Mouse (Mus musculus) splenic B cell, adult 2 months (primary cell): Measurements from ENCODE around the gene Fxyd5.
A peak's percentile ranks its signal among the peaks of the same experiment; 100 is the strongest.

Source experiments
- DNase-seq: peaks from one replicate; pipeline ENCODE4 v3.0.0-alpha.2; 2011; ENCODE audit warnings: low read depth, low spot score
- H3K27me3 ChIP-seq: 2 replicates; pipeline ENCODE4 v1.6.1; 2012; ENCODE audit warnings: mild to moderate bottlenecking, low read length, moderate library complexity, mixed read lengths; ENCODE audit not compliant: control insufficient read depth, poor library complexity, insufficient read depth, severe bottlenecking
- H3K36me3 ChIP-seq: 2 replicates; pipeline ENCODE4 v1.6.1; 2012; ENCODE audit warnings: mild to moderate bottlenecking, low read length, moderate library complexity, mixed read lengths; ENCODE audit not compliant: control insufficient read depth, poor library complexity, insufficient read depth, severe bottlenecking

The Fxyd5 gene

DNA sequence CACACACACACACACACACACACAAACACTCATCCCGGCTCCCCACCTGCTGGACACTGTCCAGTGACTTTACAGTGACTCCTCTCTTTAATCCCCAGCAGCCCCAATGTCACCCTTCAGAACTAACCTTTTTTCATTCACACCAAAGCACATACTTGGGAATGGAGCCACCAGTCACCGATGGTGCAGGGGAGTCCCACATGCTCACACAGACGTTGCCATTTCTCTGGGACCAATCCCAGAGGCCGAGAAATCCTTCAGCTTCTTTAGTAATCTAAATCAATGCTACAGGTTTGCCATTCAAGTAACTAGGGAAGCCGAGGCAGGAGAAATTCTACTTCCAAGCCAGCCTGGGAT is 32.4 kb upstream of the Fxyd5 start:
- H3K27me3 ChIP-seq = no peaks in the 10 kb centered on the region
- H3K36me3 ChIP-seq = no peaks in the 10 kb centered on the region
- no peak for DNase-seq

DNA sequence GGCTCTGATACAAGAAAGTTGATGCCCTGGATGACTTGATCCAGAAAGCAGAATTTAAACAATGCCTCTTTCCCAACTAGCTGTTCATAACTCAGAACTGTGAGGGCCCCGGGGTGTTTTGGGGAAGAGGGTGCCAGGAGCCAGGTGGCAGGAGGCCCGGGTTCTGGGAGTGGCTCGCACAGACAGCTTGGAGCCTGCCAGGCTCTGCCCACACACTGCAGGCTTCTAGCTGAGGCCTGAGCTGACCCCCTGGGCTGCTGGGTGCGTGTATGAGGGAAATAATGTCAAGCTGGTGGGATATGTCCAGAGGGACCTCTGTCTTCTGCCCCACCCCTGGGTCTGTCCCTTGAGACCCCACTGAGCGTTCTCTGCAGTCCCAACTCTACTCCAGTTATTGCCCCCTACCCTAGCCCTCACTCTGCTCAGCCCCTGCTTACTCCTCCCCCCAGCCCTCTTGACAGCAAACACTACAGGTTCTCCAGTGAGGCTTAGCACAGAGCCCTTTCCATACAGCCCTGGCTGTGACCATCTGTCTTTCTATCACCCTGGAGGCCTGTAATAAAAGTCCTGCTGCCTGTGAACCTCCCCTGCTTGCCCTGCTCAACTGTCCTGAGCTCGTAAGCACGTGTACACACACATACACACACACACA is 31.9 kb upstream of the Fxyd5 start:
- H3K27me3 ChIP-seq = no peaks in the 10 kb centered on the region
- H3K36me3 ChIP-seq = no peaks in the 10 kb centered on the region
- no peak for DNase-seq

DNA sequence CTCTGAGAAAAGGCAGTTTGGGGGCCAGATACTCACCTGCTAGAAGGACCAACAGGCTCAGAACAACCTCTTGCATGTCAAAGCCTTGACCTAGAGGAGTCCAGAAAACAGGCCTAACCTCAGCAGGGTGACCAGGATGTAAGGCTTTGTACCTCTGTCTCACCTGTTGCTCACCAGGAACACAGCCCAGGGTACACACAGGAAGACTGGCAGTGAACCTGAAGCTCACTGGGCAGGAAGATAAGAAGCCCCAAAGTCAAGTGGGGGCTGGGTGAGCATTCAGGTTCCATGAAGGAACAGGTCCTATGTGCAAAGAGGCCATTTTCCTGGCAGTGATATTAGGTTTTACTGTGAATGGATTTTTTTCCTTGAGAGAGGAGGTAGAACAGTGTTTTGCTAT is 31.3 kb upstream of the Fxyd5 start:
- no peak for DNase-seq
- H3K36me3 ChIP-seq = no peaks in the 10 kb centered on the region
- no peaks in the 10 kb centered on the region for H3K27me3 ChIP-seq

DNA sequence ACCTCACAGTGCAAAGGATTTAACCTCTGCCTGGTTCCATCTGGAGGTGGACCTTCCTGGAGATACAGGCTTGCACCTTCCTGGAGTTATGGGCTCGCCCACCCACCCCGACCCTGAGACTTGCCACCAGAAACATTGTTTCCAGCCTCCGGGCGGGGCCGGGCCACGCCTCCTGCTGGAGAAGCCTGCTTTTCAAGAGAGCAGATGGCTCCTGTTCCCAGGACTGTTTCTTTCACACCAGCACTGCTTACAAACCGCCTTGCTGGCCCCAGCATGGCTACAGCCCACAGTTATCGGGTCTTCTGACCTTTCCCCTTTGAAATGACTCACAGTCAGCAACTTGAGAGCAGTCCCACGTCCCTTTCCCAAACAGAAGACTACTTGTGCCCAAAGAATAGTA is 30.0 kb upstream of the Fxyd5 start:
- DNase-seq = no peak
- Histone ChIP-seq H3K27me3 (no peaks in the 10 kb centered on the region), H3K36me3 (no peaks in the 10 kb centered on the region)

DNA sequence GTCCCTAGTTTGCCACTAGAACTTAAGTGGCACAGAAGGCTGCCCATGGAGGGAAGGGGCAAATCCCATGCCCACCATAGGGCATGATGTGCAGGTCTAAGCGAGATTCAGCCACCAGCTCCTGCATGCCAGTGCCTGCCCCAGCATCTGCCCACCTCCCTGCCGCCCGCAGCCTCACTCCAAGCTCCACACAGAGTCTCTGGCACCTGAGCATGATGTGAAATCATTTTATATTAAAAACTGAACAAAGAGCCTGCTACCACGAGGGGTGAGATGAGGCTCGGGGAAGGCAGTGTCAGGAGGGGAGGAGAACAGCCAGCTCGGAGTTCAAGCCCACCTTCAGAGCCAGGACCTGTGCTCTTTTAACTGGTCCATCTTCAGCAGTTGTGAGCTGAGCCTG is 28.0 kb upstream of the Fxyd5 start:
- DNase-seq = no peak
- Histone ChIP-seq H3K27me3 (no peaks in the 10 kb centered on the region), H3K36me3 (no peaks in the 10 kb centered on the region)

GRCm38 (mm10) chr7:31069491-31069890 is 27.2 kb upstream of the Fxyd5 start:
- Histone ChIP-seq H3K27me3 (no peaks in the 10 kb centered on the region), H3K36me3 (no peaks in the 10 kb centered on the region)
- DNase-seq = no peak

- no peaks in the 10 kb centered on the region for H3K27me3 ChIP-seq
- DNase-seq = no peak
- H3K36me3 ChIP-seq = no peaks in the 10 kb centered on the region
These were observed 25.6 kb upstream of the Fxyd5 start for GRCm38 (mm10) chr7:31067836-31068235.

DNA sequence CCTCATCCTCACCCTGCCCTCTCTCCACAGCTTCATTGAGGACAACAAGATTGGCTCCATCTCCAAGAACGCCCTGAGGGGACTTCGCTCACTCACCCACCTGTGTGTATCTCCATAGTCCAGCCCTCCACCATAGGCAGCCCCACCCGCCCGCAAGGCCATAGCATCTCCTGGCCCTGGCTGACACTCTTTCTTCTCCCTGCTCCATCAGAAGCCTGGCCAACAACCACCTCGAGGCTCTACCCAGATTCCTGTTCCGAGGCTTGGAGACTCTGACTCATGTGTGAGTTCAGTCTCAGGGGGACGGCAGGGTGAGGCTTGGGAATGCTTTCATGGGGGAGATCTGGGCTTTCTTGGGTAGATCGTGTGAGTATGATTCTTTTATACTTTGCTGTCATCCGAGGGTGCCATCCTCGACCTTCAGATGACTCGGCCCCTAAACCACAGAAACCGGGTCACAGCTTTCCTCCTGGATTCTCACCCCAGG is 20.8 kb upstream of the Fxyd5 start:
- DNase-seq = no peak
- no peaks in the 10 kb centered on the region for H3K36me3 ChIP-seq

DNA sequence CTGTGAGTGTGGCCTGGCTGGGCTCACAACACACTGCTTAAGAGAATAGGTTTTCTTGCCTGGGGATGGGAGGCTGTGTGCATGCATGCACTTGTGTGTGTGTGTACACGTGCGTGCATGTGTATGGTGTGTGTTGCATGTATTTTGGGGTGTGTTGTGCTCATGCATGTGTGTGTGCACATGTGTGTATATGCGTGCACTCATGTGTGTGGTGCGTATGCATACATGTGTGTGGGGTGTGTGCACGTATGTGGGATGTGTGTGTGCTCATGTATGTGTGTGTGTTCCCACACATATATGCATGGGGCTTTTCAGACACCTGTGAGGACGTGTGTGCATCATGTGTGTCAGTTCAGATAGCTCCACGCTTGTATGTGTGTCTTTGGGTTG is 18.3 kb upstream of the Fxyd5 start:
- DNase-seq = no peak
- Histone ChIP-seq H3K27me3 (no peaks in the 10 kb centered on the region), H3K36me3 (no peaks in the 10 kb centered on the region)

More for the DNA sequence above, 20.8 kb upstream of the Fxyd5 start:
- no peaks in the 10 kb centered on the region for H3K27me3 ChIP-seq

DNA sequence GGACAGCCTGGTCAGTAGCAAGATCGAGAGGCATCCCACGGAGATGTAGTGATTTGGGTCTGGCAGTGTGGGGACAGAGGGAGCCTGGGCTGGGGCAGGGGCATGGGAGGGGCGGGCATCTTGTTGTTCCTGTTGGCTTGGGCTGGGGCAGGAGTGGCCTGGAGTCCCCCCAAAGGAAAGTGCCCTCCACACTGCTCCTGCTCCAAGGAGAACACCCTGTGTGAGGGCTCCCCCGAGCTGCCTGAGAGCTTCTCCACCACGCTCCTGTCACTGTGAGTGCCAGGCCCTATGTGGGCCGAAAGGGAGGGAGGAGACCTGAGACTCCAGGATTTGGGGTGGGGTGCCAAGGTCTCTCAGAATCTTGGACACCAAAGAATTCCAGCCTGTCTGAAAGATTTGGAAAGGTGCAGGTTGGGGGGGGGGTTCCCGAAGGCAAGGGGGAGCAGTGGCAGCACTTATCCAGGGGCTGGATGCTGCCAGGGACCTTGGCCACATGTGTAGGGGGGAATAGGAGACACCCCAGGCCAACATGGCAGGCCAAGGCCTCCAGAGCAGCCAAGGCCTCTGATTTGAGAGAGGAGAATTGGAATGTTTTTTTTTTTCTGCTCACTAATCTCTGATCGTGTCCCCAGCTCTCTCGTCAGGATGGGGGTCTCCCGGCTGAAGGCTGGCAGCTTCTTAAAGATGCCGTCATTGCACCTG is 17.8 kb upstream of the Fxyd5 start:
- DNase-seq = no peak
- Histone ChIP-seq H3K36me3 (no peaks in the 10 kb centered on the region), H3K27me3 (no peaks in the 10 kb centered on the region)

GRCm38 (mm10) chr7:31059108-31059507 is 16.8 kb upstream of the Fxyd5 start, which contains the start of gene Lgi4:
Gene Lgi4, plus strand, starts transcription at chr7:31059342.
- H3K27me3 ChIP-seq = no peaks in the 10 kb centered on the region
- no peaks in the 10 kb centered on the region for H3K36me3 ChIP-seq
- DNase-seq = peak; percentile 83

DNA sequence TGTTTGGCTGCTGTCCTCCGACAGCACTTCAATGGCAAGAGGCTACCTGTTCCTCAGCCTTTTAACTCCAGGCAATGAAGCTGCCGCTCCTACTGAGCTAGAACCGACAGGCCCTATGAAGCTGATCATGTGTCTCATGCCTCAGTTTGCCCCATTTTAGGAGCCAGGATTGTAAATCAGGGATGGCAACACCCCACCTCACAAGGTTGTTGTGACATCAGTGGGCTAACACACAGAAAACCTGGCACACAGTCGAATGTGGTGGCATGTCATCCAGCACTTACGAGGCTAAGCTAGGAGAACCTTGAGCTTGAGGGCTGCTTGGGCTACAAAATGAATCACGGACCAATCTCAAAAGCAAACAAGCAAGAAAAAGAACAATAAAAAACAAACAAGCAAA is 15.9 kb upstream of the Fxyd5 start:
- H3K27me3 ChIP-seq = no peaks in the 10 kb centered on the region
- no peaks in the 10 kb centered on the region for H3K36me3 ChIP-seq
- no peak for DNase-seq

- DNase-seq = no peak
- H3K27me3 ChIP-seq = no peaks in the 10 kb centered on the region
- H3K36me3 ChIP-seq = no peaks in the 10 kb centered on the region
These were observed 15.4 kb upstream of the Fxyd5 start for GRCm38 (mm10) chr7:31057730-31058129.

GRCm38 (mm10) chr7:31057071-31057470 is 14.8 kb upstream of the Fxyd5 start, which contains the start of gene Fxyd1:
Gene Fxyd1, minus strand, starts transcription at chr7:31057199.
- Histone ChIP-seq H3K36me3 (no peaks in the 10 kb centered on the region), H3K27me3 (no peaks in the 10 kb centered on the region)
- DNase-seq = no peak

DNA sequence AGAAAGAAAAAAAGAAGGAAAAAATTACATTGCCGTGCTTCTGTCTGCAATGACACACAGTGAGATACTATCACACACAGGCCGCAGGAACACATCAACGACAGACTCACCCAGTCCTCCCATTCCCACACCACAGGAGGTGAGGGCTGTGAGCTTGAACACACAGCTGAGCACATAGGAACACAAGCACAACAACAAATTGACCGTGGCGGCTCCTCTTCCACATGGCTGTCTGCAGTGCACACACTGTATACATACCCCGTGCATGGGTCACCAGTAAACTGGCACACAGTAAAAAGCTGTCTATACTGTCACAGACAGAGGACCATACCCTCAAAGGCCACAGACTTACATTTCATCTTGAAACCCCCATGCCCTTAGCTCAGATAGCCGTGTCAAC is 14.2 kb upstream of the Fxyd5 start:
- Histone ChIP-seq H3K27me3 (no peaks in the 10 kb centered on the region), H3K36me3 (no peaks in the 10 kb centered on the region)
- no peak for DNase-seq
